Mouse (Mus musculus) mouse trophoblast stem cell (cell line): Measurements from ENCODE around the gene Tril.

Source experiments
- in situ Hi-C, 2 experiments: fragments of 300-500 bp; cut with MseI, MboI; formaldehyde crosslinking; loops; 2 replicates in 1 of 2; 3 replicates in 1 of 2; pipeline ENCODE4 v1.15.1; 2025

Gene Tril

DNA sequence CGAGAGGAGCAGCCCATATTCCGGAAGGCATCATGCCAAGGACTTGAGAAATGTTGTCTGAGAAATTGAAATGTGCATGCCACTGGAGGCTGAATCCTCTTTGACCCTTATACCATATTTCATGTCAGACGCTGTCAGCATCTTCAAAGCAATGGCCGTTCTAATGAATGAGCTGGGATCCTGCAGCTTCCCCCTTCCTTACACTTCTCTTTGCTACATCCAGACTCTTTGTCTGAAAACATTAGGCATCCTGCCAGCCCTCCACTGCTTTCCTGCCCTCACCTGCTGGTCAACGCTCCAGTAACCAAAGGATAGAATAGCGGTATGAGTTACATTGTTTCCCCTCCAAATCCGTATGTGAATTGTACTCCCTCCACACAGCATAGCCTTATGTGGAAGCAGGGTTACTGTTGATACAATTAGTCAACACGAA lies 14.0 kb downstream of the Tril start:
- in situ Hi-C loops, result no loop called here

- in situ Hi-C loops, result no loop called here
Observed at GRCm38 (mm10) chr6:53806021-53806420, 14.6 kb downstream of the Tril start.

GRCm38 (mm10) chr6:53804145-53804544 lies 16.5 kb downstream of the Tril start:
- in situ Hi-C loops, result no loop called here

DNA sequence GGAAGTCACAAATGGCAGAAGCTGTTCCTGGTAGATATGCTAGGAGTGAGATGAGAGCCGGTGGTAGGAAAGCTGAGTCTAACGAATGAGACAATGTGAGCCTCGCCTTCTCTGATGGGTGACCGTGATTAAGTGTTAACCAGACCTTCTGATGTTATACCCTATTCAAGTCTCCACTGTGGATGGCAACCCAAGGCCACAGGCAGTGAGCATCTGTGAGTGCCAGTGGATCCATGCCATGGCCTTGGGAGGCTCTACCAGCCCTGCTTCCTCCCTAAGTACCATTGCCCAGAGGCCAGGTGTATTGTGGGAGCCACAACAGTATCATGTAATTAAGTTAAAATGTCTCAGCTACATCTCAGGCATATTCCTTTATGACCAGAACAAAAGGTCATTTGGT lies 17.1 kb downstream of the Tril start:
- in situ Hi-C loops, result no loop called here

- in situ Hi-C loops, result no loop called here
Observed at GRCm38 (mm10) chr6:53801893-53802286, 18.7 kb downstream of the Tril start.

DNA sequence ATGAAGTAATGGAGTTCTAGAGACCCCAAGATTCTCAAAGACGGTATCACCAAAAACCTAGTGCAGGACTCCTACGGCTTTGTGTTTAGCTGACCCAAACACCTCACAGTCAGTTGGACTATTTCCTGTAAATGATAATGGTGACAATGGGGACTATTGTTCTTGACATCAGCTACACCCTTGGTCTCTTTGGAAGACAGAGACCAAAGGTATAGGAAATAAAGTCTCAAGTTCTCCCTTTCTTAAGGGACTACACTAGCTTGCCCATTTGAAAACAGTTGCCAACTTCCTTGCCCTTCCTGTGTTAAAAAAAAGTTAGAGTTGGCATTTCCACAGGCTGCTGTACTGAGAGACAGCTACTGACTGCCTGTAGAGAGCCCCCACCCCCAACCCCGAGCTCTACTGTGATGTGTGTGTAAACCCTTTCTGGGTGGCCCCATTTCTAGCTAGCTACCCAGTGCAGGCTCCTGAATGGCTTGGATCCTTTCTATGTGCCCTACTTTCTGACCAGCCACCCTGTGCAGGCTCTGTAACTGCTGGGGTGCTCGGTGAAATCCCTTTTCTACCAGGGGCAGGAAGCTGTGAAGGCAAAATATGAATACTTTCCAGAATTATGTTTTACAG lies 19.2 kb downstream of the Tril start:
- in situ Hi-C loops, result no loop called here

DNA sequence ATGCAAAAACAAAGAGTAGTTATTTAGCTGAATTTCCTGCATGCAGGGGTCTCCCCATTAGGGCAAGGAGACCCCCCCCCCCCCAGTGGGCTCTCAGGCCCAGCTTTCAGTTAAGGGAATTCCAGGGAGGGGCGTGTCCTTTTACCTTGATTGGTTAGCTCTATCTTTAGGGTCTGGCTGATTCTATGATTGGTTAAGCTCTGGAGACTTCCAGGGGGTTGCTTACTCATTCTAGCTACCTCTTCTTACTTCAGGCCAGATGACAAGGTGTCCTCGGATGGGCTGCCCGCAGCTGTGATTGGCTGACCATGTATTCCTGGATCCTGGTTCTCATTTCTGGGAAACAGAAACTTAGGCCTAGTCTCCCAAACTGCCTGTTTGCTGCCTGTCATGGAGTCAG lies 21.8 kb downstream of the Tril start:
- in situ Hi-C loops, result no loop called here

- in situ Hi-C loops, result no loop called here
Observed at GRCm38 (mm10) chr6:53796835-53797234, 23.8 kb downstream of the Tril start.

GRCm38 (mm10) chr6:53795788-53796187 lies 24.8 kb downstream of the Tril start:
- in situ Hi-C loops, result no loop called here

DNA sequence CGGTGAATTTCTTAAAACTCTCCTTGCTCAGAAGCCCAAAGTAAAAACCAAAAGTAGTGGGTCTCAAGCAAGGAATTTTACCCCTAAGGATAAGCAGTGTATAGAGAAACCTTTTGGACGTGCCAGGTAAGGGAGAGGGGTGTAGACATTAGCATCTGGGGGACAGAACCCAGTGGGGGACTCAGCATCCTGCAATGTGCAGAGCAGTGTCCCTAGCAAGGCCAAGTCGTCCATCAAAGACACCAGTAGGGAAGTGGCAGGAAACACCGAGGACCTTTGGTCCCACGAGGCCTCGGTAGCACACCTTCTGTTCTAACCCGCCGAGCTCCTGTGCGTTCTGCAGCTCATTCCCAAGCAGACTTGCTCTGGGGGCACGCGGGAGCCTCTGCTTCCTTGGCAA lies 25.6 kb downstream of the Tril start:
- in situ Hi-C loops, result no loop called here

- in situ Hi-C loops, result no loop called here
Observed at GRCm38 (mm10) chr6:53794323-53794971, 26.2 kb downstream of the Tril start.

GRCm38 (mm10) chr6:53782880-53783539 lies 37.6 kb downstream of the Tril start:
- in situ Hi-C loops, result loop anchor here (5.0 to 10.0 kb wide), 4 partner anchors 169 to 444 kb away; no protein-coding TSS in a partner anchor

- in situ Hi-C loops, result loop anchor here (5.0 to 10.0 kb wide), 4 partner anchors 170 to 445 kb away; no protein-coding TSS in a partner anchor
Observed at GRCm38 (mm10) chr6:53782273-53782672, 38.4 kb downstream of the Tril start.

DNA sequence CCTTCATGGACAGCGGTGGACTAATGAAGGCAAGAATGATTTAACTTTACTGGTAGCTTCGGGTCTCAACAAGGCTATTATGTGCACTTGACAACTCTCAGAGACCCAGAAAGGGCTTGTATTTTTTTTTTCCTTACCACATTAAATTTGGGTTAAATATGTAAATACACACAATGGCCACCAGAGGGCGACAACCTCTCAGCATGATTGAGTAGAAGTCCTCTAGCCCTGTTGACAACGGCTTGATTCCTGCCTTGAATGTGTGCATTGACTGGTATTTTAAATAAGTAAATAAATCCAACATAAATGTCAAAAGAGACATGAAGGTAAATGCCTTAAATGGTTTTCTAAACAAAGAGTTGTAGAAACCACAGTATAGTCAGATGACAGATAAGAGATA lies 39.5 kb downstream of the Tril start:
- in situ Hi-C loops, result loop anchor here (5.0 to 10.0 kb wide), 4 partner anchors 171 to 446 kb away; no protein-coding TSS in a partner anchor

DNA sequence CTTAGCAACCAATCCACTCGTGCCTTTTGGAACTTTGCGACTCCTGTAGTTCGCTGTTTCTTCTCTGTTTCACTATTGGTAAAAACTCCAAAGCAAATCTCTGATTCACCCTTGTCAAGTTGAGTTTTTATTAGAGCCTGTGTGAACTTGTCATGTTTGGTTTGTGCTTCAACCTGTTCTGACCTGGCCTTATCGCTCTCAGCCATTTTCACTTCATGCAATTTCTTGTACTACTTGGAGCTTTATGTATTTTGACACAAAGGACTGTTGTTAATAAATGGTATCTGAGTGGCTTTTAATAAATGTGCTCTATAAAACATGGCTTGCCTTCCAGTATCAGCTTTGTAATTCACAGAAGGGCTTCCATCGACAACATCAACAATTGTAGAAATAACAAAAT lies 40.6 kb downstream of the Tril start:
- in situ Hi-C loops, result loop anchor here (5.0 to 10.0 kb wide), 4 partner anchors 172 to 447 kb away; no protein-coding TSS in a partner anchor

DNA sequence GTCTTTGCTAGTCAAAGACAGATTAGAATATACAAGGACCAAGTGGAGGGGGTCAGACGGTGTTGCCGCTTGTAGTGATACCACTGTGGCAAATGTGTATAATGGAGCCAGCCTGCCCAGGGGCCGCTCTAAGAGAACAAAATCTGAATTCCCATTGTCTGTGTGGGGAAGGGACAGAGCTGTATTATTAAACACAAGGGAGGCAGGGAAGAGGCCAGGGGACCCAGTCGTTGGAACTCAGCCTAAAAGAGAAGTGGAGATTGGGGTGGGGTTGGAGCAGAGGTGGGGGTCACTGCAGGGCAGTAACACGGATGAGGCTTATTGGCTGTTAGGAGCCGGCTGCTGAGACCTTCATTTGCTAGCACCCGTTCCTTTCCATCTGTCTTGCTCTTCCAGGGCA lies 41.1 kb downstream of the Tril start:
- in situ Hi-C loops, result no loop called here

- in situ Hi-C loops, result no loop called here
Observed at GRCm38 (mm10) chr6:53778424-53778955, 42.1 kb downstream of the Tril start.

GRCm38 (mm10) chr6:53768275-53768674 lies 52.4 kb downstream of the Tril start:
- in situ Hi-C loops, result no loop called here

DNA sequence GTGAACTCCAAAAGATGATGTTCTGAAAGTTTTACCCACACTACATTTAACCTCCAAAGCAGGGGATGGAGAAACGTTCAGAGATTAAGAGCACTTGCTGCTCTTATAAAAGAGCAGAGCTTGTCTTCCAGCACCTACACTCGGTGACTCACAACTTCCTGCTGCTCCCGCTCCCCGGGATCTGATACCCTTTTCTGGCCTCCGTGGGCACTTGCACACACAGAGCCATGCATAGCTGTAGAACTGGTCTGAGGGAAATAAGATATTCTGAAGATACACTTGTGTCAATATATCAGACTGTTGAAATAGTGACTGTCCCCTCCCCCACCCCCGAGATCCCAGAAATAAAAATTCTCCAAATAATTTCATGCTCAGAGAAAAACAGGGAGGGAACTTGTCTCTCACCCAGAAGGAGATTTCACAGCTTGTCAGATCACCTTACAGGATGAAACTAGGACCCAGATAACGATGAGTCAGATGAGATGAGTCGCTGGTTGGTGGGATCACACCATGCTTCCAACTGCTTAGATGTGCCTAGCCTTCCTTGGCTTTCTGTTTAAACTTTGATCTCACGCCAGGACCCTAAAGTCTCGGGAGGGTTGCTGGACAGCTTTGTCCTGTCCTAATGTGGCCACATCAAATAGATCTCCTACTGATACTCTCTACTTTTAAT lies 54.3 kb downstream of the Tril start:
- in situ Hi-C loops, result no loop called here

DNA sequence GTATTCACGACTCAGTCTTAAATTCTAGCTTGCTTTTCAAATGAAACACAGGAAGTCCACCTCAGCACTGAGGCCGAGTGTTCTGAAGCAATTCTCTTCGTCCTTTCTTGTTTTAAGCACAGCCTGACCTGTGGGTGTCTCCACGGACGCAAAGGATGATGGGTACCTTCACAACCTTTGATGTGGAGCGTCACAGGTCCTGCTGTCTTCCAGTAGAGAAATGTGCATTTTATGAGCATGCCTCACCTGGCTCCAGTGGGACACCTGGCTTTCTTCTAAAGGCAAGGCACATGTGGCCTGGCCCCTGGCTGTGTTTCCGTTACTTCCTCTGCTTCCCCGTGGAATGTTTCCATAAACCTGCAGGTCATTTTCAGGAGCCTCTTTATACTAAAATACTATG lies 54.9 kb downstream of the Tril start:
- in situ Hi-C loops, result no loop called here
